Mouse (Mus musculus) forebrain, embryonic 14.5 days (tissue): Measurements from ENCODE around the gene Vav1. TPM values are rescaled to one million over a fixed set of nuclear protein-coding genes. Genes with fewer than 3 reads are reported as not detected.

Experiments used
- ATAC-seq: fragments of 200-750 bp; cut with Nextera tagmentation; 2 replicates; pipeline ENCODE4 v1.8.0; 2017; ENCODE audit warnings: mild to moderate bottlenecking, moderate library complexity
- DNase-seq: peaks from one replicate; pipeline ENCODE4 v3.0.0-alpha.2; 2015; ENCODE audit warnings: low spot score
- H3K27ac ChIP-seq: fragments of 300-500 bp; sonication (generic); 2 replicates; pipeline ENCODE4 v1.5.1; 2014; ENCODE audit warnings: low read depth, mild to moderate bottlenecking, control low read depth, low read length, moderate library complexity
- H3K27me3 ChIP-seq: fragments of 300-500 bp; sonication (generic); replicated peaks from 2 replicates; pipeline ENCODE4 v1.6.1; 2014; ENCODE audit warnings: low read length, control low read depth, mixed read lengths; ENCODE audit not compliant: control insufficient read depth, insufficient read depth
- H3K36me3 ChIP-seq: fragments of 300-500 bp; sonication (generic); 2 replicates; pipeline ENCODE4 v1.6.1; 2014; ENCODE audit warnings: low read length, control low read depth; ENCODE audit not compliant: control insufficient read depth, insufficient read depth
- H3K4me1 ChIP-seq: fragments of 300-500 bp; sonication (generic); 2 replicates; pipeline ENCODE4 v1.6.1; 2014; ENCODE audit warnings: antibody characterized with exemption, low read length, control low read depth; ENCODE audit not compliant: control insufficient read depth, insufficient read depth
- H3K4me2 ChIP-seq: fragments of 300-500 bp; sonication (generic); 2 replicates; pipeline ENCODE4 v1.6.1; 2014; ENCODE audit warnings: mild to moderate bottlenecking, control low read depth, low read length
- H3K4me3 ChIP-seq: fragments of 300-500 bp; sonication (generic); 2 replicates; pipeline ENCODE4 v1.5.1; 2014; ENCODE audit warnings: low read depth, low read length, control low read depth
- H3K9ac ChIP-seq: fragments of 300-500 bp; sonication (generic); 2 replicates; pipeline ENCODE4 v1.6.1; 2014; ENCODE audit warnings: mild to moderate bottlenecking, low read length, control low read depth, moderate library complexity
- H3K9me3 ChIP-seq: fragments of 300-500 bp; sonication (generic); replicated peaks from 2 replicates; pipeline ENCODE4 v1.6.1; 2016; ENCODE audit warnings: low read length, control low read depth, mixed read lengths; ENCODE audit not compliant: control insufficient read depth
- WGBS: fragments of 180-500 bp; shearing (Covaris S2); extraction: QIAGEN DNeasy Blood & Tissue Kit; methylation state at CpG from one replicate; pipeline ENCODE4 v1.1.7; 2014; 5-methylcytosine and 5-hydroxymethylcytosine counted together
- polyA plus RNA-seq: library from polyadenylated mRNA; unstranded; fragments of >200 nt; fragmentation: Nextera tagmentation; extraction: Ambion mirVana; gene quantifications from 2 replicates; pipeline ENCODE4 v1.2.1, GENCODE M21; 2014

The Vav1 gene
- polyA plus RNA-seq, 1 experiment from 2014 or later, result 1.2 TPM

GRCm38 (mm10) chr17:57280411-57280810 is 1.5 kb downstream of the Vav1 start:
- ATAC-seq, result no peak
- no peak overlapping the region for H3K9ac ChIP-seq
- WGBS, result 81% methylated on average over 3 of the region's 3 CpGs

GRCm38 (mm10) chr17:57283906-57284305 is 5.0 kb downstream of the Vav1 start:
- 82% methylated on average over 5 of the region's 5 CpGs for WGBS

More at GRCm38 (mm10) chr17:57280411-57280810, 1.5 kb downstream of the Vav1 start:
- H3K4me3 ChIP-seq, result no peak overlapping the region
- H3K27me3 ChIP-seq, result peaks cover 5% of the 10 kb centered on the region; the same call in 1 of the 2 replicates
- H3K36me3 ChIP-seq, result no peaks in the 10 kb centered on the region
- H3K27ac ChIP-seq, result no peak overlapping the region
- H3K9me3 ChIP-seq, result no peaks in the 10 kb centered on the region
- peaks cover 8% of the 10 kb centered on the region; the same call in 1 of the 2 replicates for H3K4me1 ChIP-seq
- no peak for DNase-seq
- H3K4me2 ChIP-seq, result no peak overlapping the region

GRCm38 (mm10) chr17:57285077-57285476 is 6.2 kb downstream of the Vav1 start:
- DNase-seq, result no peak

More at GRCm38 (mm10) chr17:57283906-57284305, 5.0 kb downstream of the Vav1 start:
- Histone ChIP-seq H3K4me2 (no peak overlapping the region), H3K27ac (no peak overlapping the region), H3K9me3 (no peaks in the 10 kb centered on the region), H3K9ac (no peak overlapping the region), H3K4me1 (no peaks in the 10 kb centered on the region), H3K4me3 (no peak overlapping the region), H3K27me3 (no peaks in the 10 kb centered on the region), H3K36me3 (no peaks in the 10 kb centered on the region)
- ATAC-seq, result no peak
- DNase-seq, result no peak

GRCm38 (mm10) chr17:57286718-57287355 is 7.9 kb downstream of the Vav1 start:
- ATAC-seq (no peak), DNase-seq (no peak)
- Histone ChIP-seq H3K4me2 (no peak overlapping the region), H3K27me3 (no peaks in the 10 kb centered on the region), H3K4me1 (no peaks in the 10 kb centered on the region), H3K4me3 (no peak overlapping the region), H3K9ac (no peak overlapping the region), H3K9me3 (no peaks in the 10 kb centered on the region), H3K27ac (no peak overlapping the region), H3K36me3 (no peaks in the 10 kb centered on the region)
- WGBS, result 76% methylated on average over 8 of the region's 8 CpGs

More at GRCm38 (mm10) chr17:57285077-57285476, 6.2 kb downstream of the Vav1 start:
- H3K4me2 ChIP-seq, result no peak overlapping the region
- H3K9me3 ChIP-seq, result no peaks in the 10 kb centered on the region
- H3K4me1 ChIP-seq, result no peaks in the 10 kb centered on the region
- no peak overlapping the region for H3K9ac ChIP-seq
- no peak overlapping the region for H3K27ac ChIP-seq
- no peaks in the 10 kb centered on the region for H3K27me3 ChIP-seq
- ATAC-seq, result no peak
- WGBS, result 67% methylated on average over 2 of the region's 2 CpGs
- H3K4me3 ChIP-seq, result no peak overlapping the region
- H3K36me3 ChIP-seq, result no peaks in the 10 kb centered on the region

GRCm38 (mm10) chr17:57289252-57289651 is 10.4 kb downstream of the Vav1 start:
- Histone ChIP-seq H3K9ac (no peak overlapping the region), H3K27me3 (no peaks in the 10 kb centered on the region), H3K4me1 (no peaks in the 10 kb centered on the region), H3K36me3 (no peaks in the 10 kb centered on the region), H3K4me3 (no peak overlapping the region), H3K9me3 (no peaks in the 10 kb centered on the region), H3K4me2 (no peak overlapping the region), H3K27ac (no peak overlapping the region)
- no peak for DNase-seq
- WGBS, result 84% methylated on average over 5 of the region's 5 CpGs
- ATAC-seq, result no peak

- H3K9ac ChIP-seq, result no peak overlapping the region
- no peaks in the 10 kb centered on the region for H3K9me3 ChIP-seq
- WGBS, result 88% methylated on average over 9 of the region's 9 CpGs
- H3K4me1 ChIP-seq, result no peaks in the 10 kb centered on the region
- no peak for ATAC-seq
- H3K27ac ChIP-seq, result no peak overlapping the region
- no peak overlapping the region for H3K4me2 ChIP-seq
- no peaks in the 10 kb centered on the region for H3K36me3 ChIP-seq
- no peak for DNase-seq
- H3K27me3 ChIP-seq, result no peaks in the 10 kb centered on the region
- no peak overlapping the region for H3K4me3 ChIP-seq
Measured at GRCm38 (mm10) chr17:57290001-57290670, 11.2 kb downstream of the Vav1 start.

GRCm38 (mm10) chr17:57290671-57291055 is 11.8 kb downstream of the Vav1 start:
- WGBS, result 92% methylated on average over 7 of the region's 7 CpGs
- H3K36me3 ChIP-seq, result no peaks in the 10 kb centered on the region
- no peak for ATAC-seq

GRCm38 (mm10) chr17:57292302-57292701 is 13.4 kb downstream of the Vav1 start:
- no peak overlapping the region for H3K27ac ChIP-seq
- no peak for DNase-seq

More at GRCm38 (mm10) chr17:57290671-57291055, 11.8 kb downstream of the Vav1 start:
- H3K27me3 ChIP-seq, result no peaks in the 10 kb centered on the region
- no peak overlapping the region for H3K4me2 ChIP-seq
- no peak overlapping the region for H3K27ac ChIP-seq
- no peaks in the 10 kb centered on the region for H3K9me3 ChIP-seq
- H3K4me3 ChIP-seq, result no peak overlapping the region
- no peaks in the 10 kb centered on the region for H3K4me1 ChIP-seq
- H3K9ac ChIP-seq, result no peak overlapping the region
- no peak for DNase-seq

GRCm38 (mm10) chr17:57292968-57293367 is 14.1 kb downstream of the Vav1 start:
- H3K4me2 ChIP-seq, result no peak overlapping the region
- H3K27me3 ChIP-seq, result no peaks in the 10 kb centered on the region
- WGBS, result 90% methylated on average over 9 of the region's 9 CpGs
- H3K9ac ChIP-seq, result no peak overlapping the region
- ATAC-seq, result no peak
- H3K4me1 ChIP-seq, result no peaks in the 10 kb centered on the region
- no peak overlapping the region for H3K27ac ChIP-seq
- H3K9me3 ChIP-seq, result no peaks in the 10 kb centered on the region
- no peaks in the 10 kb centered on the region for H3K36me3 ChIP-seq
- DNase-seq, result no peak
- no peak overlapping the region for H3K4me3 ChIP-seq

More at GRCm38 (mm10) chr17:57292302-57292701, 13.4 kb downstream of the Vav1 start:
- no peaks in the 10 kb centered on the region for H3K9me3 ChIP-seq
- H3K4me2 ChIP-seq, result no peak overlapping the region
- no peak for ATAC-seq
- WGBS, result 95% methylated on average over 2 of the region's 2 CpGs
- H3K36me3 ChIP-seq, result no peaks in the 10 kb centered on the region
- no peaks in the 10 kb centered on the region for H3K27me3 ChIP-seq
- H3K4me3 ChIP-seq, result no peak overlapping the region
- H3K4me1 ChIP-seq, result no peaks in the 10 kb centered on the region
- H3K9ac ChIP-seq, result no peak overlapping the region
